Mouse (Mus musculus) mouse trophoblast stem cell (cell line): ENCODE results near the gene Dag1.

ENCODE experiments used
- in situ Hi-C, 2 experiments: fragments of 300-500 bp; cut with MseI, MboI; formaldehyde crosslinking; loops; 2 replicates in 1 of 2; 3 replicates in 1 of 2; pipeline ENCODE4 v1.15.1; 2025

The Dag1 gene

GRCm38 (mm10) chr9:108188511-108188910 is 75.2 kb downstream of the Dag1 start:
- in situ Hi-C loops, result no loop called here

GRCm38 (mm10) chr9:108187616-108188015 is 76.1 kb downstream of the Dag1 start:
- in situ Hi-C loops, result no loop called here

GRCm38 (mm10) chr9:108185786-108186185 is 78.0 kb downstream of the Dag1 start:
- in situ Hi-C loops, result no loop called here

GRCm38 (mm10) chr9:108183531-108183994 is 80.2 kb downstream of the Dag1 start:
- in situ Hi-C loops, result no loop called here

GRCm38 (mm10) chr9:108182806-108183506 is 80.8 kb downstream of the Dag1 start:
- in situ Hi-C loops, result no loop called here

GRCm38 (mm10) chr9:108178391-108178790 is 85.4 kb downstream of the Dag1 start:
- in situ Hi-C loops, result no loop called here

- in situ Hi-C loops, result no loop called here
Observed at GRCm38 (mm10) chr9:108175116-108175838, 88.5 kb downstream of the Dag1 start.

- in situ Hi-C loops, result no loop called here
Observed at GRCm38 (mm10) chr9:108172777-108173350, 90.9 kb downstream of the Dag1 start.

GRCm38 (mm10) chr9:108169751-108170150 is 94.0 kb downstream of the Dag1 start:
- in situ Hi-C loops, result no loop called here

- in situ Hi-C loops, result no loop called here
Observed at GRCm38 (mm10) chr9:108165143-108165542, 98.6 kb downstream of the Dag1 start.

GRCm38 (mm10) chr9:108163646-108164284 is 100.0 kb downstream of the Dag1 start:
- in situ Hi-C loops, result no loop called here

- in situ Hi-C loops, result no loop called here
Observed at GRCm38 (mm10) chr9:108157891-108158290, 105.9 kb downstream of the Dag1 start.

GRCm38 (mm10) chr9:108157451-108157850 is 106.3 kb downstream of the Dag1 start:
- in situ Hi-C loops, result no loop called here

- in situ Hi-C loops, result no loop called here
Observed at GRCm38 (mm10) chr9:108156786-108157185, 107.0 kb downstream of the Dag1 start.

- in situ Hi-C loops, result no loop called here
Observed at GRCm38 (mm10) chr9:108154814-108155213, 108.9 kb downstream of the Dag1 start.
